Mouse (Mus musculus): Measurements from ENCODE around the gene Ccnb1ip1. TPM values are rescaled to one million over a fixed set of nuclear protein-coding genes. Genes with fewer than 3 reads are reported as not detected.

Gene Ccnb1ip1
- total RNA-seq, 4 experiments from 2014 or later: 0.24 to 0.32 TPM; not detected in 2

DNA sequence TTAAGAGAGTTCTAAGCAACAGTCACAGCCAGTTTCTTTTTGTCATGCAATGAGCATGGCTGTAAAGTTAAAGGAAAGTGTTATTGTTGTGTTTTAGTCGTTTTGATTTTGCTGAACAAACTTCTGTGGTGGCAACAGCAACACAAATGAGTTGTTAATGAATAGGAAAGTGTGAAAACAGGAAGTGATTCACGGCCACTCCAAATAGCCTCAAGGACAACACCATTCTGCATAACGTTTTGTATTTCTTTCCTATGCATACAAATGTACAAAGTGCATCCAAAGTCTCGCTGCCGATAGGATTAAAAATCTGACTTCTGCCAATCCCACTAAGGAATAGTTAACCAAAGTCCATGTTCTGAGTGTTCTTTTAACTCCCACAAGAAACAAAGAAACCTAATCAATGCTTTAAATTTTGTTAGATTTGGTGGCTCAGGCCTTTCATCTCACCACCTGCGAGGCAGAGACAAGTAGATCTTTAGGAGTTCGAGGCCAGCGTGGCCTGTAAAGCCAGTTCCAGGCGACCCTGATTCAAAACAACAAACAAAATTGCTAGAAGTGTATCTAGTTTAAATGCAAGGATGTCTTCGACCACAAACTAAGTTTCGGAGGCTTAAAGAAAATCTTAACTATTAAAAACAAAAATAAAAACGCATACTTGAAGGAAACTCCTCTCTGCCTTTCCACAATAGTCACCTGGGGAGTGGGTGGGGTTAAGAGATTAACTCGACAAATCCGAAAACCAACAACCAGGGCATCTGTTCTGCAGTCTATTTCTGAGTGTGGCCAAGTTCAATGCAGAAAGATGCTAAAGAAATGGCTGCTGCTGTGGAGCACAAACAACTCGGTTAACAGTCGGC is 22.9 kb downstream of the Ccnb1ip1 start:
- no peak for DNase-seq (ENCODE audit: low spot score in 2 of 2)

DNA sequence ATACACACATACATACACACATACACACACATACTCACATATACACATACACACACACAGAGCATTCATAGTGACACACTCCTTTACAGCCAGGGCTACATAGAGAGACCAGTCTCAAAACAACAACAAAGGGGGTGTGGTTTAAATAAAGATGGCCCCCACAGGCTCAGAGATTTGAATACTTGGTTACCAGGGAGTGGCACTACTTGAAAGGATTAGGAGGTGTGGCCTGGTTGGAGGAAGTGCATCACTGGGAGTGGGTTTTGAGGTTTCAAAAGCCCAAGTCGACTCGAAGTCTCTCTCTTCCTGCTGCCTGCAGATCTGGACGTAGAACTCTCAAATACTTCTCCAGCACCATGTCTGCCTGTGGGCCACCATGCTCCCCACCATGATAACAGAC is 25.4 kb downstream of the Ccnb1ip1 start:
- no peak for DNase-seq (ENCODE audit: low spot score in 2 of 2)

DNA sequence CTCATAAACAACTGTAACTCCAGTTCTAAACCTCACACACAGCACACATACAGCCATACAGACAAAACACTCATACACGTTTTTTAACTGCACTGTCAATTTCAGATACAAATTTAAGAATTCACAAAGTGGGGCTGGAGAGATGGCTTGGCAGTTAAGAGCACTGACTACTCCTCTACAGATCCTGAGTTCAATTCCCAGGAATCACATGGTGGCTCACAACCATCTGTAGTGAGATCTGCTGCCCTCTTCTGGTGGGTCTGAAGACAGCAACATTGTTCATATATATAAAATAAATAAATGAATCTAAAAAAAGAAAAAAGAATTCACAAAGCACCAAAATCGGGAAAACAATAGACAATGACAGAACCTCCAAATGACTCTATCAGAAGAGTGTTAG is 36.2 kb downstream of the Ccnb1ip1 start:
- DNase-seq (ENCODE audit: low spot score in 2 of 2): no peak

DNA sequence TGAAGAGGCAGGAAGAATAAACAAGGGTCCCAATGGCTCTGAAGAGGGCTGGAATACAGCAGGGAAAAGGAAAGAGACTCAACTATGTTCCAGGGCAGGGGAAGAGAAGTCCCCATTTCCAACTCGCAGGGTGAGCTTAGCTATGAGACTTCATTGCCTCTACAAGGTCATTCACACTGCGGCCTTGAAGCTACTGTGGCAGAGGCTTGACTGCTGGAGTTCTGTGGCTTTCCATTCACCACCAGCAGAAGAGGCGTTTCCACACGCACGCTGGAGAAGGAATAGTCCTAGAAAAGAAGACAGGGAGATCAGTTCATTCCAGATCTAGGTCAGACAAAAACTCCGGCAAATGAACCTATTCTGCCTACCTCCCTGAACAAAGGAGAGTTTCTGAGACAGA is 41.8 kb downstream of the Ccnb1ip1 start:
- DNase-seq (ENCODE audit: low spot score in 2 of 2): no peak

DNA sequence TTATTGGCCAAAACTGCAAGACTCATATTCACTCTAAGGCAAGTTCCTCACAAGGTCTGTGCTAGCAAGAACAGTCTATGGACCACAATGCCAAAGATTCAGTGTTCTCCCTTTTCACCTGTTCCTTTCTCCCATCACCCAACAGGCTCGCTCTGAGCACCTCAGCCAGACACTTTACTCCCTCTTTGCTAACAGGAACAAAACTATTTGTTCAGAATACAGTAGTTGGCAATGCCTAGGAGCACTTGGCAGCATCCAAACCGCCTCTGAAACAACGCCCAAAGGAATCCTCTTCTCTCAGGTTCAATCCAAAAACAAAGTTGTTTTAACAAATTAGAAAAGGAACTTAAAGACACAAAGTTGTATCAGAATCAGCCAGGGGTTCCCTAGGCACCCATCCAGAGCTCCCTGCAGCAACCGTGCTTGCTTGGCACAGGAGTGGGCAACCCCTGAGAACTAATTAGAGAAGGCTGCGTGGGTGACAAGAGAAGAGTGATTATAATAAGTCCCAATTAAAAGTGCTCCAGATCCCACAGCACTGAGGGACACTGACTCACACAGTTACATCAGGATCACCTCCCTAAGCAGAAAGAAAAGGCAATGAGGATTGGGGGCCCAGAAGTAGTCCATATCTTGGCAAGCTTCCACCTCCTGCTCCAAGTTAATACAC is 49.0 kb downstream of the Ccnb1ip1 start:
- peak in 1 of 2 experiments; percentile 36 for DNase-seq (ENCODE audit: low spot score in 2 of 2)

DNA sequence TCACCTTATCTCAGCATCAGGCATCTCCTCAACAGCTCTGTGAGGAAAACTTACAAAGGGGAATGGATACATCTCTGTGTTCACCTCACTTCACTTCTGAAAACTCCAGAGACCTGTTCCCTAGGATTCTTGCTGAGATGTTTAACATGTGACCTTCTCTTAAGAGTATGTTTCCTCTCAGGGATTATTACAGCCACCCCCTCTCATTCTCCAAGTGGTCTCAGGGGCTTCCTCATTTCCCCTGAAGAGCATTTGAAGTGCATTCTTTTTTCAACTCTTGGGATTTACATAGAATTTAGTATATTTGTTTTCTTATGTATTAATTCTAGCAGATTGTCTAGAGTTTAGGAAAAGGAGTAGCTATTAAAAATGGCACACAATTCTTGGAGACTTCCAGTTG is 62.5 kb downstream of the Ccnb1ip1 start, which contains the start of gene Olfr749:
Gene Olfr749 (minus strand): TSS at position 101 of the 400 bp plus-strand sequence.
- no peak for DNase-seq (ENCODE audit: low spot score in 2 of 2)

DNA sequence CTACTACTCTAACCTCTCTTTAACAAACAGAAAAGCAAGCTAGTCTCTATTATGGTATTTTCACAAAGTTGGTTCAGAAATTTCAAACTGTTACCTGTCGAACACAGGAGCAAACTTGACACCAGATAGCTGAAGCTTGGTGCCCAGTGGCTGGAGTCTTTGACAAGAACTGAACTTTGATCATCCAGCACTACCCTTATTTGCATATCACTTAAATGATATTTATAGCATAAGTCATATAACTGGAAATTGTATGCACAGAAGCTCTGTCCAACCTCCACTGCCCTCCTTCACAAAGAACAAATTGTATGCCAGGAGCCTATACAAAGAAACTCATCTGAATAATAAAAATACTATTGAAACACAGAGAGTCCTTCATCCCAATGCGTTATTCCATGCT is 65.9 kb downstream of the Ccnb1ip1 start:
- DNase-seq (ENCODE audit: low spot score in 2 of 2): no peak

DNA sequence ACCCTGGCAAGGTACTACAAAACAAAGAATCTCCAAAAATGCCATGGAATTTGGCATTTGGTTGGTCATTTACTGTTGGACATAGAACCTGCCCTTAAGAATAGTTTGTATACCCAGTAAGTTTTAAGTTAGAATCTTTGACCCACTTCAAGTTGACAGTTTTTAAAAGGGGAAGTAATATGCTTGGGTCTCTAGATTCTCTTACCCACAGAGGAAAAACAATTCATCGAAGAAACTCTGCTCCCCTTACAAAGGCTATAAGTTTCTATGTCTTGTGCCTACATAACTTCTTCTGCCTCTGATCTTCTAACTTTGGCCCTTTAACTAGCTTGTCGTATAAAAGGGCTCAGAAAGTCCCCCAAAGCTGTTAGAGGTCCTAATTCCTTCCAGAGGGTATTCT is 67.2 kb downstream of the Ccnb1ip1 start:
- DNase-seq (ENCODE audit: low spot score in 2 of 2): no peak

Other genes starting within 250 kb of the Ccnb1ip1 start
- not detected for gene Olfr744, start 192.9 kb downstream of the Ccnb1ip1 start, total RNA-seq (2022)
- gene Olfr745, start 168.3 kb downstream of the Ccnb1ip1 start, total RNA-seq (2022): not detected
- gene Olfr746, start 160.6 kb downstream of the Ccnb1ip1 start, total RNA-seq (2022): not detected
- not detected for gene Olfr747, start 114.5 kb downstream of the Ccnb1ip1 start, total RNA-seq (2022)
- not detected for gene Olfr748, start 100.4 kb downstream of the Ccnb1ip1 start, total RNA-seq (2022)
- gene Olfr749, start 62.6 kb downstream of the Ccnb1ip1 start, total RNA-seq (2022): not detected
- gene Ttc5, start 22.2 kb downstream of the Ccnb1ip1 start, total RNA-seq (2022): 10 to 100 TPM; 49.2 to 55.3 (median 52.1) TPM
- gene Parp2, start 109 bp upstream of the Ccnb1ip1 start, total RNA-seq (2022): 10 to 100 TPM; 20.9 to 28.0 (median 25.9) TPM
- 1 to 10 TPM; 4.4 to 7.1 (median 5.7) TPM for gene Tep1, start 62.8 kb upstream of the Ccnb1ip1 start, total RNA-seq (2022)
- 1 to 10 TPM; 5.5 to 8.3 (median 6.6) TPM for gene Klhl33, start 89.8 kb upstream of the Ccnb1ip1 start, total RNA-seq (2022)
- gene Osgep, start 117.2 kb upstream of the Ccnb1ip1 start, total RNA-seq (2022): 10 to 100 TPM; 30.1 to 36.2 (median 33.2) TPM
- 10 to 100 TPM; 55.5 to 64.8 (median 60.2) TPM for gene Apex1, start 117.2 kb upstream of the Ccnb1ip1 start, total RNA-seq (2022)
- 100 to 1,000 TPM in 3 of 4 experiments, 10 to 100 TPM in 1; 92.6 to 121 (median 109) TPM for gene Pip4p1, start 123.1 kb upstream of the Ccnb1ip1 start, total RNA-seq (2022)
- gene Pnp, start 123.3 kb upstream of the Ccnb1ip1 start, total RNA-seq (2022): 10 to 100 TPM; 10.4 to 17.7 (median 16.6) TPM
- gene Gm49342, start 136.8 kb upstream of the Ccnb1ip1 start, total RNA-seq (2022): 10 to 100 TPM in 1 of 4 experiments, 1 to 10 TPM in 3; 6.5 to 18.1 (median 8.9) TPM
- 1 to 10 TPM; 1.2 to 2.0 (median 1.4) TPM for gene Pnp2, start 148.3 kb upstream of the Ccnb1ip1 start, total RNA-seq (2022)
- gene Rnase10, start 200.0 kb upstream of the Ccnb1ip1 start, total RNA-seq (2022): under 1 TPM in 1 of 4 experiments, not detected in 3; 0.23 TPM
- not detected for gene Rnase9, start 234.1 kb upstream of the Ccnb1ip1 start, total RNA-seq (2022)
- gene Rnase11, start 242.4 kb upstream of the Ccnb1ip1 start, total RNA-seq (2022): not detected
- gene Rnase12, start 249.9 kb upstream of the Ccnb1ip1 start, total RNA-seq (2022): not detected